Mouse (Mus musculus) midbrain, postnatal 0 days (tissue): ENCODE data around the gene Gcnt2. TPM values are rescaled to one million over a fixed set of nuclear protein-coding genes. Genes with fewer than 3 reads are reported as not detected.
"Not testable (repeated sequence)": the region's sequence is repeated elsewhere in the genome, so short reads cannot be mapped to it uniquely, and the experiment has no call there.

ENCODE experiments used
- ATAC-seq: fragments of 200-750 bp; cut with Nextera tagmentation; 2 replicates; pipeline ENCODE4 v1.8.0; 2017; ENCODE audit warnings: moderate number of reproducible peaks, mild to moderate bottlenecking, moderate TSS enrichment, moderate library complexity; ENCODE audit not compliant: low FRiP score
- DNase-seq: peaks from one replicate; pipeline ENCODE4 v3.0.0-alpha.2; 2015; ENCODE audit warnings: low spot score
- H3K27ac ChIP-seq: fragments of 300-500 bp; sonication (generic); 2 replicates; pipeline ENCODE4 v1.5.1; 2014; ENCODE audit warnings: low read depth, mild to moderate bottlenecking, low read length, mixed read lengths
- H3K27me3 ChIP-seq: fragments of 300-500 bp; sonication (generic); 2 replicates; pipeline ENCODE4 v1.6.1; 2014; ENCODE audit warnings: low read length, control low read depth, mixed read lengths; ENCODE audit not compliant: insufficient read depth
- H3K36me3 ChIP-seq: fragments of 300-500 bp; sonication (generic); 2 replicates; pipeline ENCODE4 v1.6.1; 2014; ENCODE audit warnings: low read length, control low read depth, mixed read lengths; ENCODE audit not compliant: insufficient read depth
- H3K4me1 ChIP-seq: fragments of 300-500 bp; sonication (generic); 2 replicates; pipeline ENCODE4 v1.6.1; 2014; ENCODE audit warnings: mild to moderate bottlenecking, control low read depth, antibody characterized with exemption, low read length, mixed read lengths; ENCODE audit not compliant: insufficient read depth
- H3K4me2 ChIP-seq: fragments of 300-500 bp; sonication (generic); 2 replicates; pipeline ENCODE4 v1.6.1; 2014; ENCODE audit warnings: low read depth, mild to moderate bottlenecking, low read length, mixed read lengths; ENCODE audit not compliant: poor library complexity, severe bottlenecking
- H3K4me3 ChIP-seq: fragments of 300-500 bp; sonication (generic); 2 replicates; pipeline ENCODE4 v1.5.1; 2014; ENCODE audit warnings: low read depth, mild to moderate bottlenecking, low read length, moderate library complexity
- H3K9ac ChIP-seq: fragments of 300-500 bp; sonication (generic); replicated peaks from 2 replicates; pipeline ENCODE4 v1.6.1; 2014; ENCODE audit warnings: mild to moderate bottlenecking, low read length, moderate library complexity, mixed read lengths; ENCODE audit not compliant: poor library complexity, severe bottlenecking
- H3K9me3 ChIP-seq: fragments of 300-500 bp; sonication (generic); 2 replicates; pipeline ENCODE4 v1.6.1; 2016; ENCODE audit warnings: low read length, control low read depth
- CTCF ChIP-seq: IDR thresholded peaks from 2 replicates; pipeline ENCODE4 v1.5.1; 2016; ENCODE audit warnings: antibody characterized with exemption, mild to moderate bottlenecking
- WGBS: fragments of 180-500 bp; shearing (Covaris S2); extraction: QIAGEN DNeasy Blood & Tissue Kit; methylation state at CpG from one replicate; pipeline ENCODE4 v1.1.7; 2014; 5-methylcytosine and 5-hydroxymethylcytosine counted together
- polyA plus RNA-seq: library from polyadenylated mRNA; unstranded; fragments of >200 nt; fragmentation: Nextera tagmentation; extraction: Ambion mirVana; gene quantifications from 2 replicates; pipeline ENCODE4 v1.2.1, GENCODE M21; 2015
- total RNA-seq: library from RNA; depleted of rRNA; stranded (reverse); fragments of >200 nt; gene quantifications from 2 replicates; pipeline ENCODE4 v1.2.3, GENCODE M21; 2014

Gene Gcnt2
- total and polyA plus RNA-seq, 2 experiments from 2014 or later, result 2.4 to 10.2 TPM

DNA sequence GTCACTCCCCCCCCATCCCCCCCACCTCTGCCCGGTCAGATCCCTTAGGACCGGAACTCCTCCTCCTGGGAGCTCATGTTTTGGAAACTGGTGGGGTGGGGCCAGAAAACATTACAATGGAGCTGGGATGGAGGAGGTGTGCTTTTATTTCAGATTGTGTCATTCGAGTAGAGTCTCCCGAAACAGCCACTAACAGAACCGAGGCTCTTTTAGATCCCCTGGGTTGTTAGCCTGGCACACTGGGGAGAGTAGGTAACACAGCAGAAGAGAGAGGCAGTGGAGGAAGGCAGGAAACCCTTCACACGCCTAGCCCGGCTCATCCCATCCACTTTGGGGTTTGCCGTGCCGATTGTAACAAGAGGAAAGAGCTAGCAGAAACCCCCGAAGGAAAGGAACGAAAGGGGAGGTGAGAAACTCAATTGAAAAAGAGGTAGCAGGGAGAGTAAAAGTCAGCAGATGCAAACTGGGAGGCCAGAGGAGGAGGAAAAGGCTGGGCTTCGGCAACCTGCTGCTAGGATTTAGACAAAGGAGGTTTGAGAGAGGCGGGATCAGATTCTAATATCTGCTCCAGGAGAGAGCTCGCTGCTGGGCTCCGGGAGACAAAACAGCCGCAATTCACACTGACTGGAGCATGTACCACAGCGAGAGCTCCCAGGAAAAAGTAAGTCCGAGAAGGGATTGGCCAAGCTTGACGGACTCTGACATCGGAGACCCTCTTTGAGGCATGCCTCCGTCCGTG is 27.3 kb downstream of the Gcnt2 start:
- Histone ChIP-seq H3K4me1 (peaks cover 4% of the 10 kb centered on the region; the same call in 1 of the 2 replicates), H3K27ac (peak overlapping the region; percentile 26; the same call in 1 of the 2 replicates), H3K4me2 (peak overlapping the region; percentile 53), H3K9me3 (no peaks in the 10 kb centered on the region), H3K36me3 (no peaks in the 10 kb centered on the region), H3K9ac (peak overlapping the region; percentile 60), H3K4me3 (peak overlapping the region; percentile 36), H3K27me3 (no peaks in the 10 kb centered on the region)
- TF ChIP-seq CTCF, result no peak
- ATAC-seq (peak; percentile 47; the same call in 1 of the 2 replicates), DNase-seq (peak; percentile 22)
- WGBS, result 2% methylated on average over 22 of the region's 22 CpGs

DNA sequence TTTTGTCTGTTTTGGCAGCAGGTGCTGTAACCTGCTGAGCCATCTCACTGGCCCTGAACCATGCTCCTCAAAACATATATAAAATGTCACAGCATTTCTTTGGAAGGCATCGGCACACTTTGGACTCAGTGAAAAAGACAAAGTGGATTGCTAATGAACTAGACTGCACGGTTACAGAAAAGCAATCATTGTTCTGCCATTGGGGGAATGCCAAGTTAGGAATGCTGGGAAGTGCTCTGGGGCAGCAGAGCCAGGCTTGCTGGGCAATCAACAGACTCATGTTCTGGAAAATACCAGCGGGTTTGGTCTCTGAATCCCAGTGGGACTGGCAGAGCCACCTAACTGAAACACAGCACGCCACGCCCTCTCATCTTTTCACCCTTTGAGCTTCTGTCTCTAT is 31.0 kb downstream of the Gcnt2 start:
- TF ChIP-seq CTCF, result no peak
- Histone ChIP-seq H3K9ac (no peak overlapping the region), H3K4me2 (peak overlapping the region; percentile 28; the same call in 1 of the 2 replicates), H3K4me1 (peaks cover 4% of the 10 kb centered on the region; the same call in 1 of the 2 replicates), H3K27ac (no peak overlapping the region), H3K36me3 (no peaks in the 10 kb centered on the region), H3K27me3 (no peaks in the 10 kb centered on the region), H3K4me3 (no peak overlapping the region), H3K9me3 (no peaks in the 10 kb centered on the region)
- DNase-seq (peak; percentile 68), ATAC-seq (no peak)
- 57% methylated on average over 5 of the region's 5 CpGs for WGBS

DNA sequence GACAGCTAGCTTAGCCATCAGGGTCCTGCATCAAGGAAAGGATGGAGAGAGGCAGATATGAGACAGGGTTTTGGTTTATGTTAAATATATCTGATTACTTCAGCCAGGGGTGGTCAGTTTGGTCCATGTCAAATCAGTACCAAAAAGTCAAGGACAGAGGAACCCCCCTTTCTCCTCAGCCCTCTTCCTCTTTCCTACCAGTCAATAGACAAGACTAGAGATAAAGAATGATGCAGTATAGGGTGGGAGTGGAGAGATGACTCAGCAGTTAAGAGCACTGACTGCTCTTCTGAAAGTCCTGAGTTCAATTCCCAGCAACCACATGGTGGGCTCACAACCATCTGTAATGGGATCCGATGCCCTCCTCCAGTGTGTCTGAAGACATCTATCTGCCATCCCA is 31.8 kb downstream of the Gcnt2 start:
- H3K9me3 ChIP-seq, H3K9ac ChIP-seq, H3K27ac ChIP-seq, ATAC-seq, H3K4me3 ChIP-seq, H3K27me3 ChIP-seq, H3K4me1 ChIP-seq, H3K4me2 ChIP-seq, DNase-seq, H3K36me3 ChIP-seq: not testable (repeated sequence)
- 100% methylated on average over 1 of the region's 1 CpGs for whole genome bisulfite sequencing

DNA sequence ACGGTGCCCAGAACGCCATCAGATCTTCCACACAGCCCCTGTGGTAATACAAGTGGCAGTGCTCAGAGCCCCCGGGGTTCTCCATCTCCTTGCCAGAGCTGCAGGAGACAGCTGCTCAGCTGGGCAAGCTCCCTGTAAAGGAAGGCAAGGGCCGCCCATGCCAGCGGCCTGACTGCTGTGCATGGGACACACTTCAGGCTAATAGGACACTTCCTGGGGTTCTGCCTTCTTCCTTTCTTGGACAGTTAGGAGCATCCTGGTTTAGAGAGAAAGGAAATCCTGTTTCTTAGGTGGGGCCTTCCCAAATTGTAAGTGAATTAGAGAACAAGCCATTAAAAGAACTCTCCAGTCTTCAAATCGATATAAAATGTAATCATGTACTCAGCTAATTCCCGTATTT is 32.5 kb downstream of the Gcnt2 start:
- no peak overlapping the region for H3K4me3 ChIP-seq
- WGBS, result 76% methylated on average over 7 of the region's 7 CpGs
- H3K27ac ChIP-seq, result no peak overlapping the region
- DNase-seq, result no peak
- no peak for TF ChIP-seq CTCF
- no peaks in the 10 kb centered on the region for H3K9me3 ChIP-seq
- no peak overlapping the region for H3K9ac ChIP-seq
- H3K4me2 ChIP-seq, result no peak overlapping the region
- H3K36me3 ChIP-seq, result no peaks in the 10 kb centered on the region
- H3K27me3 ChIP-seq, result no peaks in the 10 kb centered on the region
- ATAC-seq, result no peak
- 0 out of 2 replicates have a peak, but pooled peaks cover under 1% of the 10 kb centered on the region for H3K4me1 ChIP-seq

DNA sequence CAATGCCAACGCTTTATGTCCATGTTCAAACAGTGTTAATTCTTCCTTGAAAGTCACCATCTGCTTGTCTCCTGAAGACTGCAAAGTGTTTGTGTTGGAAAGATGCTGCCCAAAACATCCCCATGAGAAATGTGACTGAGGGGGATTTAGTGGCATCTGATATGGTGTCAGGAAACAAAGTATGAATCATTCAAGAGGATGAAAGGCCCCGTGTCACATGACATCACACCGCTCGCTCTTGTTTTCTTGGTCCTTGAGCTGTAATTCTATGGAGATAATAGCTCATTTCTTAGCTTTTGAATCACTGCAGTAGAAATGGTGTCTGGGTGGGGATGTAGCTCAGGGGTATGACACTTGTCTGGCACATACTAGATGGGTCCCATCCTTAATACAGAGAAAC is 33.0 kb downstream of the Gcnt2 start:
- Histone ChIP-seq H3K27ac (no peak overlapping the region), H3K4me3 (no peak overlapping the region), H3K4me1 (no peaks in the 10 kb centered on the region), H3K9ac (no peak overlapping the region), H3K36me3 (no peaks in the 10 kb centered on the region), H3K4me2 (no peak overlapping the region), H3K27me3 (no peaks in the 10 kb centered on the region), H3K9me3 (no peaks in the 10 kb centered on the region)
- no peak for TF ChIP-seq CTCF
- DNase-seq (no peak), ATAC-seq (no peak)
- 65% methylated on average over 4 of the region's 4 CpGs for WGBS

DNA sequence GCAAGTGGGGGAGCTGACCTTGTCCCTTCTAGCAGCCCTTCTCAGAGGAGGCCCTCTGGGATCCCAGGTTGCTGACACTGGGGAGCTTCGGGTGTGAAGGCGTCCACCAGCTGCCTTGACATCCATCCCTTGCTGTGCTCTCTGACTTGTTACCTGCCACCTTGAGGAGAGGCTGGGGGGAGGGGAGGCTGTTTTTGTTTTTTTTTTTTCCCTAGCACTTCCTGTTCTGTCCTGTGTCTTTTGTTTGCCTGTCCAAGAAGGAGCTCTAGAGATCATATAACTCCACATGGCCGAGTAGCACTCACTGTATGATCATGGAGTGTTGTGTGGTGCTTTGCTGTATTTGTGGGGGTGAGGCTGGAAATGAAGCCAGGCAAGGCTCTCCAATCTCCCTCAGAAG is 34.0 kb downstream of the Gcnt2 start:
- ATAC-seq (no peak), DNase-seq (no peak)
- H3K9me3 ChIP-seq, result no peaks in the 10 kb centered on the region
- no peak overlapping the region for H3K27ac ChIP-seq
- H3K4me2 ChIP-seq, result no peak overlapping the region
- no peaks in the 10 kb centered on the region for H3K4me1 ChIP-seq
- TF ChIP-seq CTCF, result no peak
- no peaks in the 10 kb centered on the region for H3K36me3 ChIP-seq
- H3K9ac ChIP-seq, result no peak overlapping the region
- H3K4me3 ChIP-seq, result no peak overlapping the region
- H3K27me3 ChIP-seq, result no peaks in the 10 kb centered on the region
- WGBS, result 84% methylated on average over 3 of the region's 3 CpGs

DNA sequence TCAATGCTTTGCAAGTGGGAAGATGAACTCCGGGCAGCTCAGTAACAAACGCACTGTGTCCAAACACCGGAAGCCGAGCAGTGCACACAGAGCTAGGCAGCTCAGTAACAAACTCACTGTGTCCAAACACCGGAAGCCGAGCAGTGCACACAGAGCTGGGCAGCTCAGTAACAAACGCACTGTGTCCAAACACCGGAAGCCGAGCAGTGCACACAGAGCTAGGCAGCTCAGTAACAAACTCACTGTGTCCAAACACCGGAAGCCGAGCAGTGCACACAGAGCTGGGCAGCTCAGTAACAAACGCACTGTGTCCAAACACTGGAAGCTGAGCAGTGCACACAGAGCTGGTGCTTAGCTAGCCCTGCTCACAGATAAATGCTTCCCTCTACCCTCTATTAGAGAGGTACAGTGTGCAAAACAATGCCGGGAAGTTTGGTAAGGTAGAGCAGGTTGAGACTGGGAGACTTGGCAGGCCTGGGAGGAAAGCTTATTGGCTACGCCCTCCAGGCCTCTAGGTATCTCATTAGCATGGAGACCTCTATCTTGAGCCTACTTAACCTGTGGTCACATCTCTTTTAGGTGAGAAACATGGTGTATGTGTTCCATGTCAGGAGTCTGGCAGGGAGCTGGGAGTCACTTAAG is 38.6 kb downstream of the Gcnt2 start:
- not testable (repeated sequence) for H3K9ac ChIP-seq, H3K4me2 ChIP-seq, DNase-seq, ATAC-seq, H3K4me1 ChIP-seq, H3K36me3 ChIP-seq, H3K27me3 ChIP-seq, H3K27ac ChIP-seq, H3K9me3 ChIP-seq, H3K4me3 ChIP-seq
- WGBS, result 85% methylated on average over 13 of the region's 14 CpGs
